Mouse (Mus musculus): Measurements from ENCODE around the gene Polr3h.

- TF ChIP-seq CTCF (IDR thresholded peaks at IDR 0.05; ENCODE audit: low read depth) (no peak), EP300 (IDR thresholded peaks at IDR 0.05; ENCODE audit: low read depth) (no peak)
Measured at GRCm38 (mm10) chr15:81932951-81933470, 7.0 kb upstream of the Polr3h start.
